Comparison of ENCODE assay signal across 10 mouse cellular contexts in the genomic region with DNA sequence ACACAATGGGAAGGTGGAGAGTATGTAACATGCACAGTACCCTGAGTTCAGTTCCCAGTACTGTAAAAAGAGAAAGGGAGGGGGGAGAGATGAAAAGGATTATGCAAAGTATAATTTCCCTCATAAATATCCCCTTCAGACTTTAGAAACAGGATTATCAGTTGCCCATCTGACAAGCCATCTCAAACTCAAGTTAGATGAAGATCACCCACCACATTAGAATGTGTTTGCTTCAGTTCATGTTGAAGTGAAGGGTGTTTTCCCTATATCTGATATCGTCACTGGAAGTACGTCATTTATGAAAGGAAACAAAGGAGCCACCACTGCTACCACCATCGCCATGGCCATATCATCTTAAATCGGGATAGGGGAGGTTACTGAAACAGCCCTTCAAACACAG. TPM values are rescaled to one million over a fixed set of nuclear protein-coding genes. Genes with fewer than 3 reads are reported as not detected.
DNase-seq lines count a peak whose midpoint lies in the region; ATAC-seq lines count a peak whose summit lies in the region.
"Had no signal": no experiment of that assay in that cellular context is flagged by ENCODE, and none has a peak within 500 bp of the region (broad histone marks: within the 10 kb centered on the region; RNA-seq: fewer than 3 reads in every experiment).

Gene Rps6ka3, plus strand, starts transcription at position 301 of the 400 bp plus-strand sequence.

- H3K4me2 ChIP-seq in midbrain, embryonic 14.5 days (ENCODE audit: low read length): no peak within 1 kb of the TSS
- H3K4me2 ChIP-seq: limb, embryonic 12.5 days had no signal

- H3K4me1 ChIP-seq in limb, embryonic 10.5 days: no peaks in the 10 kb centered on the region
- no peaks in the 10 kb centered on the region for H3K4me1 ChIP-seq in midbrain, embryonic 14.5 days (ENCODE audit: control insufficient read depth, insufficient read depth, low read length)
- H3K4me1 ChIP-seq: limb, embryonic 12.5 days had no signal

- H3K27ac ChIP-seq in limb, embryonic 10.5 days: no peak within 1 kb of the TSS
- no peak within 1 kb of the TSS for H3K27ac ChIP-seq in midbrain, embryonic 14.5 days (replicated peaks; ENCODE audit: low read depth, low read length)
- H3K27ac ChIP-seq: limb, embryonic 12.5 days had no signal

- H3K9me3 ChIP-seq in limb, embryonic 10.5 days (replicated peaks): no peaks in the 10 kb centered on the region
- no peaks in the 10 kb centered on the region for H3K9me3 ChIP-seq in midbrain, embryonic 14.5 days (ENCODE audit: control insufficient read depth, low read length)
- H3K9me3 ChIP-seq: limb, embryonic 12.5 days had no signal

- no peaks in the 10 kb centered on the region for H3K36me3 ChIP-seq in limb, embryonic 10.5 days
- H3K36me3 ChIP-seq in midbrain, embryonic 14.5 days (ENCODE audit: control insufficient read depth, insufficient read depth, low read length): no peaks in the 10 kb centered on the region
- H3K36me3 ChIP-seq: limb, embryonic 12.5 days had no signal

- H3K27me3 ChIP-seq in limb, embryonic 10.5 days (ENCODE audit: low read depth, poor library complexity, severe bottlenecking): peaks cover 63% of the 10 kb centered on the region
- H3K27me3 ChIP-seq in midbrain, embryonic 14.5 days (ENCODE audit: control insufficient read depth, insufficient read depth, low read length): no peaks in the 10 kb centered on the region

- H3K4me3 ChIP-seq in limb, embryonic 10.5 days: no peak within 1 kb of the TSS
- H3K4me3 ChIP-seq in midbrain, embryonic 14.5 days (replicated peaks; ENCODE audit: low read depth, low read length): no peak within 1 kb of the TSS
- H3K4me3 ChIP-seq: limb, embryonic 12.5 days had no signal

- no peak within 1 kb of the TSS for H3K9ac ChIP-seq in midbrain, embryonic 14.5 days (replicated peaks; ENCODE audit: low read length)
- H3K9ac ChIP-seq: limb, embryonic 12.5 days had no signal

- intact Hi-C loops in heart, postnatal 14 days (cut with DNase I): no loop called here
- intact Hi-C loops in left cerebral cortex, postnatal 4 days (cut with DNase I): no loop called here

- no peak for ATAC-seq in erythroid progenitor cell, adult 5-6 weeks (replicated peaks; ENCODE audit: low FRiP score, poor library complexity, severe bottlenecking)
- no peak for ATAC-seq in midbrain, embryonic 14.5 days (ENCODE audit: low FRiP score, low TSS enrichment)

- WGBS in limb, embryonic 10.5 days: 91% methylated on average over 4 of the region's 4 CpGs
- 92% methylated on average over 4 of the region's 4 CpGs for WGBS in midbrain, embryonic 14.5 days

- no peak for DNase-seq in heart, postnatal 14 days
- DNase-seq in heart, adult 9 months (ENCODE audit: low spot score in 2 of 2): no peak
- DNase-seq in adrenal gland, adult 2 months: no peak
- no peak for DNase-seq in gastrocnemius, postnatal 25 days
- DNase-seq in left cerebral cortex, postnatal 4 days: no peak
- DNase-seq in limb, embryonic 10.5 days (ENCODE audit: low spot score): no peak
- no peak for DNase-seq in midbrain, embryonic 14.5 days
- DNase-seq: cerebellum, postnatal 36 days had no signal

RNA-seq across cellular contexts. Expression of gene Rps6ka3, which starts in this region (rescaled TPM):
- total RNA-seq in heart, postnatal 14 days (2021): 10 to 100 TPM; 48.6 to 50.8 TPM
- total RNA-seq in adrenal gland, adult 2 months (2021): 10 to 100 TPM; 50.0 to 61.0 TPM
- 7.7 and 9.2 TPM in 2 replicates for polyA plus RNA-seq in adrenal gland, adult 2 months (2012; rRNA removed)
- 10 to 100 TPM; 55.3 to 73.1 TPM for total RNA-seq in gastrocnemius, postnatal 25 days (2021)
- 10 to 100 TPM; 47.4 to 60.2 TPM for total RNA-seq in left cerebral cortex, postnatal 4 days (2021)
- polyA plus RNA-seq in limb, embryonic 10.5 days (2016; fragmentation: Nextera tagmentation; extraction: Ambion mirVana): 5.8 and 6.5 TPM in 2 replicates
- 24.5 and 35.6 TPM in 2 replicates for total RNA-seq in erythroid progenitor cell, adult 5-6 weeks (2015; ENCODE audit: low replicate concordance)
- 6.9 and 16.7 TPM in 2 replicates for total RNA-seq in erythroid progenitor cell, adult 5-6 weeks (2017; ENCODE audit: low replicate concordance)
- 6.7 and 7.5 TPM in 2 replicates for polyA plus RNA-seq in midbrain, embryonic 14.5 days (2014; fragmentation: Nextera tagmentation; extraction: Ambion mirVana)
